11 mouse cellular contexts compared by ENCODE assay signal in genomic region chr2:178542032-178542431, GRCm38 (mm10).
DNase-seq lines count a peak whose midpoint lies in the region; ATAC-seq lines count a peak whose summit lies in the region.
"Had no signal": no experiment of that assay in that cellular context is flagged by ENCODE, and none has a peak within 500 bp of the region (broad histone marks: within the 10 kb centered on the region; RNA-seq: fewer than 3 reads in every experiment).

No protein-coding gene starts in this region.

- H3K27me3 ChIP-seq in kidney, embryonic 15.5 days = no peaks in the 10 kb centered on the region
- H3K27me3 ChIP-seq: stomach, embryonic 15.5 days had no signal

- DNase-seq in CD4-positive, CD25-positive, alpha-beta regulatory T cell, adult 2 months (ENCODE audit: low read depth, low spot score) = peak; percentile 61
- DNase-seq in kidney, adult 18-20 months = peak; percentile 47
- peak; percentile 54 for DNase-seq in adrenal gland, postnatal 14 days
- DNase-seq in kidney, postnatal 36 days = peak; percentile 31 to 79
- peak; percentile 72 for DNase-seq in lung, postnatal 36 days
- peak; percentile 21 for DNase-seq in testis, postnatal 14 days (ENCODE audit: low spot score)

- no peak overlapping the region for H3K9ac ChIP-seq in kidney, embryonic 15.5 days
- H3K9ac ChIP-seq: embryonic facial prominence, embryonic 15.5 days; limb, embryonic 15.5 days; stomach, embryonic 15.5 days had no signal

- H3K4me2 ChIP-seq in kidney, embryonic 15.5 days = no peak overlapping the region
- H3K4me2 ChIP-seq: embryonic facial prominence, embryonic 15.5 days; limb, embryonic 15.5 days; stomach, embryonic 15.5 days had no signal

- H3K36me3 ChIP-seq in kidney, embryonic 15.5 days = no peaks in the 10 kb centered on the region
- H3K36me3 ChIP-seq: embryonic facial prominence, embryonic 15.5 days; limb, embryonic 15.5 days; stomach, embryonic 15.5 days had no signal

- H3K27ac ChIP-seq in kidney, embryonic 15.5 days = no peak overlapping the region
- H3K27ac ChIP-seq: embryonic facial prominence, embryonic 15.5 days; limb, embryonic 15.5 days; stomach, embryonic 15.5 days had no signal

- no peaks in the 10 kb centered on the region for H3K9me3 ChIP-seq in kidney, embryonic 15.5 days (replicated peaks)
- H3K9me3 ChIP-seq: embryonic facial prominence, embryonic 15.5 days; limb, embryonic 15.5 days; stomach, embryonic 15.5 days had no signal

- WGBS in kidney, embryonic 15.5 days = 19% methylated on average over 2 of the region's 2 CpGs

- no peak overlapping the region for H3K4me3 ChIP-seq in kidney, embryonic 15.5 days (replicated peaks)
- H3K4me3 ChIP-seq: embryonic facial prominence, embryonic 15.5 days; limb, embryonic 15.5 days; stomach, embryonic 15.5 days had no signal

- ATAC-seq in CD4-positive, CD25-positive, alpha-beta regulatory T cell, adult 4 months = no peak
- ATAC-seq in kidney, embryonic 15.5 days (replicated peaks; ENCODE audit: low FRiP score) = no peak

- H3K4me1 ChIP-seq in kidney, embryonic 15.5 days = 0 out of 2 replicates have a peak, but pooled peaks cover 2% of the 10 kb centered on the region
- H3K4me1 ChIP-seq: embryonic facial prominence, embryonic 15.5 days; stomach, embryonic 15.5 days had no signal

Comparison
In these comparisons a context has a peak if more than half of its experiments do, and no peak if none do; other contexts are left out.
1. DNase-seq: peak in every context shown above with its lines; median percentile 72 in lung, postnatal 36 days; 61 in CD4-positive, CD25-positive, alpha-beta regulatory T cell, adult 2 months; 55 in kidney, postnatal 36 days; 54 in adrenal gland, postnatal 14 days; 47 in kidney, adult 18-20 months; 21 in testis, postnatal 14 days.